Mouse (Mus musculus) heart, embryonic 16.5 days (tissue): ENCODE measurements around the gene BC017158. TPM values are rescaled to one million over a fixed set of nuclear protein-coding genes. Genes with fewer than 3 reads are reported as not detected.

Source experiments
- ATAC-seq: fragments of 200-750 bp; cut with Nextera tagmentation; replicated peaks from 2 replicates; pipeline ENCODE4 v1.8.0; 2017; ENCODE audit warnings: moderate number of reproducible peaks; ENCODE audit not compliant: insufficient read depth, low FRiP score; ENCODE audit errors: extremely low read depth
- H3K27ac ChIP-seq: fragments of 300-500 bp; sonication (generic); 2 replicates; pipeline ENCODE4 v1.5.1; 2014; ENCODE audit warnings: mild to moderate bottlenecking, low read length, control low read depth, moderate library complexity
- H3K27me3 ChIP-seq: fragments of 300-500 bp; sonication (generic); 2 replicates; pipeline ENCODE4 v1.6.1; 2014; ENCODE audit warnings: low read length, mixed read lengths; ENCODE audit not compliant: control insufficient read depth, insufficient read depth
- H3K36me3 ChIP-seq: fragments of 300-500 bp; sonication (generic); 2 replicates; pipeline ENCODE4 v1.6.1; 2014; ENCODE audit not compliant: control insufficient read depth, insufficient read depth
- H3K4me1 ChIP-seq: fragments of 300-500 bp; sonication (generic); 2 replicates; pipeline ENCODE4 v1.6.1; 2014; ENCODE audit warnings: low read length, mixed read lengths; ENCODE audit not compliant: control insufficient read depth, insufficient read depth
- H3K4me2 ChIP-seq: fragments of 300-500 bp; sonication (generic); 2 replicates; pipeline ENCODE4 v1.6.1; 2014; ENCODE audit warnings: low read depth, mild to moderate bottlenecking, control low read depth, low read length
- H3K4me3 ChIP-seq: fragments of 300-500 bp; sonication (generic); 2 replicates; pipeline ENCODE4 v1.5.1; 2014; ENCODE audit warnings: mild to moderate bottlenecking, control low read depth, low read length
- H3K9ac ChIP-seq: fragments of 300-500 bp; sonication (generic); 2 replicates; pipeline ENCODE4 v1.6.1; 2014; ENCODE audit warnings: low read length, control low read depth
- H3K9me3 ChIP-seq: fragments of 300-500 bp; sonication (generic); replicated peaks from 2 replicates; pipeline ENCODE4 v1.6.1; 2016; ENCODE audit warnings: low read length; ENCODE audit not compliant: control insufficient read depth
- WGBS: fragments of 180-500 bp; shearing (Covaris S2); extraction: QIAGEN DNeasy Blood & Tissue Kit; methylation state at CpG from one replicate; pipeline ENCODE4 v1.1.7; 2014; 5-methylcytosine and 5-hydroxymethylcytosine counted together
- microRNA-seq: library from miRNA; unstranded; fragments of <30 nt; microRNA quantifications from one replicate; pipeline ENCODE4, GENCODE M21; 2017
- polyA plus RNA-seq: library from polyadenylated mRNA; unstranded; fragments of >200 nt; fragmentation: Nextera tagmentation; extraction: Ambion mirVana; gene quantifications from 2 replicates; pipeline ENCODE4 v1.2.1, GENCODE M21; 2015

BC017158 gene
- polyA plus RNA-seq, 1 experiment from 2014 or later: 14.2 TPM

DNA sequence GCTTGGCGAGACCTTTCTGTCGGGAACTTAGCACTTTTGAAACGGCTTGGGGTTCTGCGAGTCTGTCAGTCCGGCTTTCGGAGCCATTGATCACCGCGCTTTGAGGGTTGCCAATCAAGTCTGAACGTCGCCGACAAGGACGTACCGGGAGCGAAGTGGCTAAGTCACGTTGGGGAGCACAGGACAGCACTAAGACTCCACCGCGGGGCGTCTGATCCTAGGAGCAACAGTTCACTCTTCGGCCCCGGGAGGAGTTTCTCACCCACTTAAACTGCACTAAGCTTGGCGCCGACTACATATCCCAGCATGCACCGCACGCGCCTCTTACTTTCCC, 60.4 kb downstream of the BC017158 start:
- Histone ChIP-seq H3K9me3 (no peaks in the 10 kb centered on the region), H3K4me3 (peak overlapping the region; percentile 86), H3K4me2 (peak overlapping the region; percentile 78), H3K9ac (peak overlapping the region; percentile 89), H3K27ac (peak overlapping the region; percentile 99), H3K36me3 (peaks cover 18% of the 10 kb centered on the region), H3K4me1 (peaks cover 15% of the 10 kb centered on the region), H3K27me3 (no peaks in the 10 kb centered on the region)
- 0% methylated on average over 25 of the region's 25 CpGs for WGBS
- ATAC-seq: no peak

GRCm38 (mm10) chr7:128236856-128237592, 60.9 kb downstream of the BC017158 start, which contains the start of gene Armc5:
Gene Armc5 (plus strand): TSS chr7:128237342.
- whole genome bisulfite sequencing: 24% methylated on average over 37 of the region's 37 CpGs
- H3K27me3 ChIP-seq: no peaks in the 10 kb centered on the region
- H3K4me2 ChIP-seq: peak within 1 kb of the TSS; percentile 78
- H3K27ac ChIP-seq: peak within 1 kb of the TSS; percentile 99
- H3K9me3 ChIP-seq: no peaks in the 10 kb centered on the region
- peak within 1 kb of the TSS; percentile 86 for H3K4me3 ChIP-seq
- peaks cover 13% of the 10 kb centered on the region for H3K36me3 ChIP-seq
- peak within 1 kb of the TSS; percentile 89 for H3K9ac ChIP-seq
- no peak; the same call in 1 of the 2 replicates for ATAC-seq
- H3K4me1 ChIP-seq: peaks cover 15% of the 10 kb centered on the region

- Histone ChIP-seq H3K4me3 (no peak overlapping the region), H3K27ac (no peak overlapping the region), H3K36me3 (peaks cover 9% of the 10 kb centered on the region), H3K27me3 (no peaks in the 10 kb centered on the region), H3K4me1 (peaks cover 15% of the 10 kb centered on the region), H3K9ac (peak overlapping the region; percentile 89), H3K9me3 (no peaks in the 10 kb centered on the region; the same call in 1 of the 2 replicates), H3K4me2 (peak overlapping the region; percentile 78)
- ATAC-seq: no peak
- 91% methylated on average over 13 of the region's 13 CpGs for WGBS
Observed at GRCm38 (mm10) chr7:128236426-128236825, 61.5 kb downstream of the BC017158 start.

- Histone ChIP-seq H3K9me3 (no peaks in the 10 kb centered on the region; the same call in 1 of the 2 replicates), H3K4me1 (peaks cover 15% of the 10 kb centered on the region), H3K36me3 (peaks cover 6% of the 10 kb centered on the region), H3K27ac (no peak overlapping the region), H3K4me2 (no peak overlapping the region), H3K27me3 (no peaks in the 10 kb centered on the region), H3K4me3 (no peak overlapping the region), H3K9ac (no peak overlapping the region)
- 75% methylated on average over 1 of the region's 1 CpGs for WGBS
- ATAC-seq: no peak
Observed at GRCm38 (mm10) chr7:128235481-128235880, 62.5 kb downstream of the BC017158 start.

DNA sequence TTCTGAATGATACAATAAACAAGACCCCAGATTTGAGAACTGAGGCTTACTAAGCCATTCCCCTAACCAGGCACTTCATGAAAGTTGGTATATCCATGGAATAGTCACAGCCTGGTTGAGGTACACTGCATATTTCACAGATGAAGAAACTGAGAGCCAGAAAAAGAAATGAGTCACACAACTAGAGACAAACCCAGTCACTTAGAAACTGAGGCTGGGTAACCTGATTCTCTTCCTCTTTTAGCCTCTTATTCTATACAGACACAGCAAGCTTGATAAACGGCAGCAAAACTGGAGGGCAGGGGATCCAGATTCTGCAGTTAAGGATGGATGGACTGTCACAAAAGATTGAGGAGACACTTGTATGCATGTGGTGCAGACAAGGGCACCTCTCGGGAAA, 63.2 kb downstream of the BC017158 start:
- no peak overlapping the region for H3K4me2 ChIP-seq
- H3K4me1 ChIP-seq: peaks cover 15% of the 10 kb centered on the region
- H3K27ac ChIP-seq: no peak overlapping the region
- H3K9me3 ChIP-seq: no peaks in the 10 kb centered on the region; the same call in 1 of the 2 replicates
- no peaks in the 10 kb centered on the region for H3K27me3 ChIP-seq
- ATAC-seq: no peak
- H3K9ac ChIP-seq: no peak overlapping the region
- H3K36me3 ChIP-seq: no peaks in the 10 kb centered on the region; the same call in none of the 2 replicates
- no peak overlapping the region for H3K4me3 ChIP-seq
- 86% methylated on average over 2 of the region's 2 CpGs for whole genome bisulfite sequencing

DNA sequence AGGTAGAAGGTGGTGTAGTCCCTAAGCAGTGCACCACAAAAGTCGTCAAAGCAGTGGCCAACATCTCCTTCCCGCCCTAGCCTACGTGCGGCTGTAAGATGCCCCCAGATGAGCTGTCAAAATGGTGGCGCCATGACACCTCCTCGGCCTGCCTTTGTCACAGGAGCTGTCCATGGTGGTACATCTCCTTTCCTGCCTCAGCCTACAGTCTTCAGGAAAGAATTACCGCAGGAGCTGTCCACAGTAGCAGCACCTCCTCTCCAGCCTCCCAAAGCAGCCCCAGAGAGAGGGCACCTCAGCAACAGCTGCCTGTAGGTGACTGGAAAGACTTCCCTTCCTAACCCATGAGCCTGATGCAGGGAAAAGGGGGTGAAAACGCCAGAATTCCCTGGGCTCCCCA, 66.2 kb downstream of the BC017158 start:
- Histone ChIP-seq H3K4me2 (no peak overlapping the region), H3K36me3 (no peaks in the 10 kb centered on the region), H3K27ac (no peak overlapping the region), H3K9me3 (no peaks in the 10 kb centered on the region; the same call in 1 of the 2 replicates), H3K27me3 (no peaks in the 10 kb centered on the region), H3K4me1 (peaks cover 2% of the 10 kb centered on the region), H3K9ac (no peak overlapping the region), H3K4me3 (no peak overlapping the region)
- WGBS: 30% methylated on average over 8 of the region's 8 CpGs
- no peak; the same call in 1 of the 2 replicates for ATAC-seq

Small RNAs within 50 kb of the gene (microRNA-seq; reads per million reads assigned to microRNA genes)
- 0.59 reads per million for gene Mir3103

Other genes with a start within 250 kb of the BC017158 start
- gene Itgam, start 235.5 kb downstream of the BC017158 start, polyA plus RNA-seq: 0.98 and 1.2 TPM in 2 replicates
- gene Gm49368, start 235.5 kb downstream of the BC017158 start, polyA plus RNA-seq: not detected in 2 replicates
- 0.22 and 0.67 TPM in 2 replicates for gene Itgax, start 168.6 kb downstream of the BC017158 start, polyA plus RNA-seq
- 0.63 and 0.69 TPM in 2 replicates for gene Itgad, start 143.8 kb downstream of the BC017158 start, polyA plus RNA-seq
- 1,071 and 1,148 TPM in 2 replicates for gene Cox6a2, start 91.8 kb downstream of the BC017158 start, polyA plus RNA-seq
- gene Armc5, start 60.8 kb downstream of the BC017158 start, polyA plus RNA-seq: 12.8 and 13.8 TPM in 2 replicates
- gene 9130023H24Rik, start 60.1 kb downstream of the BC017158 start, polyA plus RNA-seq: 4.9 and 6.8 TPM in 2 replicates
- 161 and 168 TPM in 2 replicates for gene Tgfb1i1, start 51.4 kb downstream of the BC017158 start, polyA plus RNA-seq
- gene Slc5a2, start 32.5 kb downstream of the BC017158 start, polyA plus RNA-seq: 0.11 TPM in 1 of 2 replicates, not detected in the other
- 10.1 and 11.6 TPM in 2 replicates for gene Rgs10, start 120.6 kb upstream of the BC017158 start, polyA plus RNA-seq
- 16.5 and 16.6 TPM in 2 replicates for gene Tial1, start 163.5 kb upstream of the BC017158 start, polyA plus RNA-seq
- gene Bag3, start 225.4 kb upstream of the BC017158 start, polyA plus RNA-seq: 22.7 and 25.9 TPM in 2 replicates